Mouse (Mus musculus) urinary bladder, adult 2 months (tissue): ENCODE results near the gene Gabrg3. TPM values are rescaled to one million over a fixed set of nuclear protein-coding genes. Genes with fewer than 3 reads are reported as not detected.

ENCODE experiments used
- DNase-seq: peaks from one replicate; pipeline ENCODE4 v3.0.0; 2022; ENCODE audit warnings: low spot score
- polyA plus RNA-seq: library from polyadenylated mRNA; depleted of rRNA; stranded (reverse); fragments of >200 nt; gene quantifications from 2 replicates; pipeline ENCODE4 v1.2.3, GENCODE M21; 2012; rRNA removed

Gabrg3 gene
- polyA plus RNA-seq, result 0.46 and 0.48 TPM in 2 replicates

GRCm38 (mm10) chr7:57386517-57387340 is at the start of gene Gabrg3:
TSS of gene Gabrg3 (minus strand) at chr7:57387188.
- DNase-seq, result no peak

DNA sequence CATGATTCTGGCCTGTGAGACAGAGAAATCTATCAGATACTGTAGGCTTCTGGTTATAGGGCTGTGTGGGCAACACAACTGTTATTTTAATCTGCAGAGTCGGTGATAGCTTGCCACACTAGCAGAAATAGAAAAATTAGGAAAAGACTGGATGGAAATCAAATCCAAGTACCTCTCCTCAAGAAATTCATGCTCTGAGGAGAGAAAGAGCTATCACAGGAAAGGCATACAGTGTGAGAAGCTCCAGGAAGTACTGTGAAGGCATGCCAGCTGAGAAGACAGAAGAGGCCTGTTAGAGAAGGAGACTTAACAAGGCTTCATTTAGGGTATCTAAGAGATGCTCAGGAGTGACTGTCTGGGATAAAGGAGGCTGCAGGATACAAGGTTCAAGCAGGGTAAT is 35.7 kb upstream of the Gabrg3 start:
- no peak for DNase-seq

DNA sequence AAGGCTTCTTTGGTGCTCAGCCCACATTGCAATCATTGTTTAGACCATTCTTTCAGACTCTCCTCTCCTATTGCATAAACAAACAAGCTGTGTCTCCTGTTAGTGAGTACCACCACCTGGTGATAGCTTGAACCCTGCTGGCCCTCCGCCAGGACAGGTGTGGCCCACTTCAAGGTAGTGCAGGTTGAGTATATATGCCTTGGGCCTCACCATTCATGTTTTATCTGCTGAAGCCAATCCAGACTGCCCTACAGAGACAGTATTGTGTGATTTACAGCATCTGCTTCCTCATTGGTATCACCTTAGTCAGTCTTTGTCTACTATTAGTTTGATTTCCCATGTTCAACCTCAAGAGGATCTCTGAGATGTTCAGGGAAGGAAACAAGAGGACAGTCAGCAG is 34.1 kb upstream of the Gabrg3 start:
- no peak for DNase-seq

- no peak for DNase-seq
These were observed 32.4 kb upstream of the Gabrg3 start, which contains the start of gene Gabrb3 for GRCm38 (mm10) chr7:57419392-57419791. TSS of gene Gabrb3 (plus strand) at chr7:57419692.

DNA sequence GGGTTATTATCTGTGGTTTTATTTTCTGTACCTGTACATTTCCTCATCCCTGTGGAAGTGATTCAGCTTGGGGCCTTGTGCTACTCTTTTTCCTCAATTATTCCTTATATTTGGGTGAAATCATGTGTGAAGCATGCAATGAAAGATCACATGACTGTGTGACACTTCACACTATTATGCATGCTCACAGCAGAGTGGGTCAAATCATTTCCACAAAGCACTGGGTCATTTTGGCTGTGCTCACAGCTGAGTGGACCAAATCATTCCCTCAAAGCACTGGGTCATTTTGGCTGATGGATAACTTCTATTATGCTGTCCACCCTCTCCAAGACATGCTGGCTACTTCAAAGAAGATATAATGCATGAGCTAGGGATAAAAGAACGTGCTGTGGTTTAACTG is 25.9 kb upstream of the Gabrg3 start:
- no peak for DNase-seq

DNA sequence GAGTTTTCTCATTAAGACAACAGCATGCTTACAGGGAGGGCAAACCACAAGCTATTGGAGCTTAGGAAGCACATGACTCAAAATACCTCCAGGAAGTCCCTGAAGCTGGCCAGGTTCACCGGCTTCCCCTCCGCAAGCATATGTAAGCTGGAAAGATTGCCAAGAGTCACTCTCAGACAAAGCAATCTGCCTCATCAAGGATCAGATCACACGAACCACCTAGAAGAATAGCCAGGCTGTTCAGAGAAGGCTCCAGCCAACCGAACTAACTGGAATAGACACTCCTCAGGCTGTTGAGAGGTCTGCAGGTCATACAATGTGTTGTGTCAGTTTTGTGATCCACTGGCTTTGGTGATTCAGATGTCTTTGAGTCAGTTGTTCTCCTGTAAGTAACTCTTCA is 24.2 kb upstream of the Gabrg3 start:
- DNase-seq, result no peak

GRCm38 (mm10) chr7:57393551-57393950 is 6.6 kb upstream of the Gabrg3 start:
- no peak for DNase-seq

- no peak for DNase-seq
These were observed 3.1 kb upstream of the Gabrg3 start for GRCm38 (mm10) chr7:57390046-57390445.

DNA sequence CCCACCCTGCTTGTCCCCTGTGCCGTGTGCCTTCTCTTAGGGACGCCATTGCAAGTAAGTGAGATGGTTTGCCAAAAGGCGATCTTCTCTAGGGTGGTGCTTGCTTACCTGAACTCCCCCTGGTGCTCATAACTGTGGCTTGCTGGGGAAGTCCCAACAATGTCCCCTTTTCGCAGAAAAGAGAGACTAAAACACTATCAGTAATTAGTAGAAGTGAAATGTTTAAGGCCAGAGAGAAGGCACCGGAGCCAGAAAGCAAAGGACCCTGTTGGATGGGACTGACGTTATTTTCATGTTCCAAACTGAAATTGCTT is 310 bp upstream of the Gabrg3 start:
- DNase-seq, result no peak

DNA sequence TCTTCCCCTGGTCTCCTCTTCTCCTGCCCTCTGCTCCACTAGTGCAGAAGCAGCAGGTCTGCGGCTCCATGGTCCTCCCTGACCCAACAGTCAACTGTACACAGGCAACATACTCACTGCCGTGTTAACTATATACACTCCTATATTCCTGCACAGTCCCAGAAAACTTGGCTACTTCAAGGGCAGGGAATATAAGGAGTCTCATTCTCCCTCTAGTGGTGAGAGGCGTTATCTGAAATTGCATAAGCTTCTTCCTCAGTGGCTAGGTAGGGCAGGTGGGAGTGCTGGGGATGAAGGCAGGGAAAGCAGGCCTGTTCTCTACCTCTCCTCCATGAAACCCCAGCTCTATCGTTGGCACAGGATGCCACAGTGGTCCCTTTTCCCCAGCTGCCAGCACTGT is 2.9 kb downstream of the Gabrg3 start:
- no peak for DNase-seq

DNA sequence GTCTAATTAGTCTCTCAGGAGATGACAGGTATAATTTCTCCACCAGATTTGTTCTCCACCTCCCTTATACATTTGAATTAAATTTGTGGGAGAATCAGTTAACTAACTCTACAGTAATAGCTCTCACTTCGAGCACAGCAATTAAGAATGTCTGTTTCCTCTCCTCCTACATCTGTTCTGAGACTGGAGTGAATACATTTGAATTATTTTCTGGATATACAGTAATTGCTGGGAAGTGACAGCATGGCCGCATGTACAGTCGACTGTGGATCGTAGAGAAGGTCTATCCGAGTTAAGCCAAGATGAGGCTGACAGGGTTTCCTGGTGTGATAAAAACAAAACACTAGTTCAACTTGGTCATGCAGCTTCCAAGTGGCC is 21.0 kb downstream of the Gabrg3 start:
- DNase-seq, result no peak

GRCm38 (mm10) chr7:57365134-57366012 is 21.6 kb downstream of the Gabrg3 start:
- no peak for DNase-seq

DNA sequence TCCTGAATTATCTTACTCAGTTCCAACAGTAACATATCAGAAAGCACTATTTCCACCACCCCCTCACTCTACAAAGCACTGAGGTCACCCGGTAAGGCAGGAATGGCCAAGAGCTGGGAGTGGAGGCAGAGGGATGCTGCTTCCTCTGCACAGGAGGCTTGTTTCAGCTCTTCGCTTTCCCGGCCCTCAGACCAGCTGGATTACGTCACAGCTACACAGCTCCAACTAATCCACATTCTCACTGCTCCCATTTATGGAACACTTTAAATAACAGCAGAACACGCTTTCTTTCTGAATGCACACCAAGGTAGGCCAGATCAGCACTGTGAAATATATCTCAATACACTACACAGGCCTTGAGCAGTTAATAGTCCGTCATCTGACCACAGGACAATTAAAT is 23.2 kb downstream of the Gabrg3 start:
- DNase-seq, result no peak

GRCm38 (mm10) chr7:57357871-57358540 is 29.0 kb downstream of the Gabrg3 start:
- DNase-seq, result no peak

GRCm38 (mm10) chr7:57356565-57357301 is 30.3 kb downstream of the Gabrg3 start:
- DNase-seq, result no peak

DNA sequence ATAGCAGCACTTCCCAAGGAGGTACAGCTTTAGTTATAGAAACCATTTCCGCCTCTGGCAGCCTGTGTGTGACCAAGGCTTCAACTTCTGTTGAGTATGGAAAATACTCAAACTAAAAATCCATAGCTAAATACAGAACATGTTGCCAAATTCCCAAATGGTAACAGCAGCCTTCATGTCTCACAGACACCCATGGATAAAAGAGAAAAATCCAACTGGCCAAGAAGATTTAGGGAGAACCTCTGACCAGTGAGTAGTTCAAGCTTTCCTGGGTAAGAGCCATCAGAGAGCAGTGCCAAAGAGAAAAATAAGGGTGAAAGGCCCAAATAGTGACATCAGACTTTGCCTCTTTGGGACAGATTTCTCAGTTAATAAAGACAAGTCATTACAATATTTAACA is 38.2 kb downstream of the Gabrg3 start:
- DNase-seq, result no peak

DNA sequence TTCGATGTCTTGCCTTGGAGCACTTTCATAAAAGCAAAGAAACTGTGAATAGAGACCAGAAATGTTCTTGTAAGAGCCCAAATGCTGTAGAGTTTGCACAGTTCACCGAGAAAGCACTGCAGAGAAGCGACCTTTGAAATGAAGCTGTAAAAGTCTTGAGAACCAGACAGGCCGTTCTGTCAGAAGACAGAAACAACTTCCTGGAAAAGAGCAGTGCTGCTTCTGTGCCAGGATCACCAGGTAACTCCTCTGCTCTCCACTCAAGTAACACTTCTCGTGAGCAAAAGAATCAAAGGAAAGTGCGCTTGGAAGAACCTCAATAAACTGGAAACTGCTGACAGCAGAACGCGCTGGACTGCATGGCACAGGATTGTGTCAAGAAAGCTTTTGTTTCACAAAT is 45.1 kb downstream of the Gabrg3 start:
- no peak for DNase-seq

DNA sequence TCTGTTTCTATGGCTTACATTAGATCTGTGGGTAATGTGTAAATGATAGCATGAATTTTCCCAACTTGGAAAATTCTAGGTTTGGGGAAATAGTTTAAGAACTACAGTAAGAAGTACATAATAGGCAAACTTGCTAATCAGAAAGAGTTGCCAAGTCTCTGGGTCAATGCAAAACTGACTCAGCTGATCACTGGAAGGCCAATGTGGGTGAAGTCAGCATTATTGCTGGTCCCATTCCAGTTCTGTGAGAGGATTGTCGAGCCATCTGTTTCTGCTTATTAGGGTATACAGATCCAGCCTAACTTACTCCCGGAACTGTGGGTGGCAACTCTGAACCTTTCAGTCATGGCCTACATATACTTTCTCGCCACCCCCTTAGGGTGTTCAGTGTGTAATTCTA is 55.8 kb downstream of the Gabrg3 start:
- no peak for DNase-seq

- DNase-seq, result no peak
These were observed 56.7 kb downstream of the Gabrg3 start for GRCm38 (mm10) chr7:57330240-57330639.

DNA sequence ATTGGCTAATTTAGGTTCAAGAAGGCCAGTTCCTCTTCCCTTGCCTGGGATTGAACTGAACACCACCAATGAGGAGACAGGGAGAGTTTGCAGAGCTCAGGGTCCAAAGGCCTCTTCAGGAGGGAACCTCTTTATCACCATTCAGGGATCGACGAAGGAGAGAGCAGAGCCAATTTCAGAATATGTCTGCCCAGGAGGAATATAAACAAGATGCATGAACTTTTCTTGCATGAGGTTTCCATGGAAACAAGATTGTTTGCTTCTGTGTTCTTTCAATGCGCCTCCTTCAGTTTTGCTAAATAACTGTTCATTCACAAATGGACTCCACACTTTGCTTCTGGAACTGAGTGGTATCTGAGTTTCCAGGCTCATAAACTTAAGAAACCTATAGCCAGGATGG is 62.5 kb downstream of the Gabrg3 start:
- no peak for DNase-seq

DNA sequence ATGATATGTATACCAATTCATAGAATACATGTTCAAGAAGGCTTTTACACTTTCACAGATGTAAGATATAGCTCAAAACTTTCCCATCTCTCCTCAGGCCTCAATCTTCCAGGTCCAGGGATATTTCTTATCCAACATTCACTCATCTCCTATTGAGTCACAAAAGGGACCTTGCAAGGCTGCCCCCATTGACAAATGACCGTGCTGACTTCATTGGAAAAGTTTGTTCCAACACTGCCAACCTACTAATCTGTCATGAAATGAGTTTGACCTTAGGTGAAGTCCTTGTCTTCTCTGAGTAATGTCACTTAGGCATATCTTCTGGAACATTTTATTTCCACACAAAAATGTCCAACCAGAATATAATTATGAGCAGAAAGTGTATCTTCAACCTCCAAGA is 64.9 kb downstream of the Gabrg3 start:
- no peak for DNase-seq

DNA sequence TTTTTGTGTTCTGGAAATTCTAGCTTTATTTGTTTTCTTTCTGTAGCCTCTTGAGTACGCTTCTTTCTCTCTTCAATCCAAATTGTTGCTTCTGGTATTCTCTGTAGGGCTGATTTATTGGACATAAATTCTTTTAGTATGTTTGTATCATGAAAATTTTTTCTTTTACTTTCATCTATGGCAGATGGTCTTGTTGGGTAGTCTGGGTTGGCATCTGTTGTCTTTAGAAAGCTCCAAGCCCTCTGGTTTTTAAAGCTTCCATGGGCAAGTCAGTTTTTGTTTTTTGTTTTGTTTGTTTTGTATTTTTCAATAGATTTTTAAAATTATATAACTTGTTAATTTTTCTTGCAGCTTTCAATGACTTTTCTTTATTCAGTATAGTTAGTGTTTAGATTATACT is 72.0 kb downstream of the Gabrg3 start:
- no peak for DNase-seq
